Mouse (Mus musculus): Measurements from ENCODE around the gene Grin1. TPM values are rescaled to one million over a fixed set of nuclear protein-coding genes. Genes with fewer than 3 reads are reported as not detected.

Grin1 gene
- polyA plus RNA-seq, 1 experiment from 2014 or later, result not detected

DNA sequence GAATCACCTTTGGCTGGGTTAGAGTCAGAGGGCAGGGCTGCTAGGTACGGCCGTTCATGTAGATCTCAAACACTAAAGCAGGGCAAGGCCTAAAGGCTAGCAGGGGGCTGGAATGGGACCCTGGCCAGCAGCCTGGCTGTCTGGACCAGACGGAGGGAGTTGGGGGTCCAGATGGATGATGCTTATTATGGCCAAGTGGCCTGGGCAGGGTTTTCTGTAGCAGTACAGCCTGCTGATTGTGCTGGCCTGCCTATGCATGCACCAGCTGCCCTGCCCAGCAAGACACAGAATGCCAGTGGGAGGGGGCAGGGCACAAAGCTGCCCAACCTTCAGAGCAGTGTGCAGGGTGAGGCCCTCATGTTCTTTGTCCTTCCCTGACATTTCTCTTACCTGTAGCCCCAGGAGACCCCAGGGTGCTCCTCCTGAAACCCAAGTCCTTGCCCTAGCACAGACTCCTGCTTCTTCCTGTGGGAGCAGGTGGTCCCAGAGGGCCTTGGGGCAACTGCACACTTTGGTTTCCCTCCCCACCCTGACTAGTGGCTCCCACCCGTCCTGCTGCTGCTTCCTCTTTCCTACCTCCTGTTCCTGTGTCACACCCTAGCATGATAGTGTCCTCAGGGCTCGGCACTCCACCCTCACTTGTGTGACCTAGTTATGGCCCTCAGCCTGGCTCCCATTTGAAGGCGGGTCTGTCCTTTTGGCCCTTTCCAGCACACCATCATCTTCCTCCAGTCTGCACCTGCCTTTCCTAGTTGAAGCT lies 52.9 kb downstream of the Grin1 start:
- H3K27me3 ChIP-seq (ENCODE audit: control insufficient read depth, insufficient read depth, low read length), result peaks cover 8% of the 10 kb centered on the region
- H3K4me3 ChIP-seq (ENCODE audit: low read length), result no peak overlapping the region
- peak overlapping the region; percentile 45; the same call in 1 of the 2 replicates for H3K9ac ChIP-seq (ENCODE audit: low read length)
- ATAC-seq (replicated peaks; ENCODE audit: extremely low read depth, insufficient read depth, low FRiP score), result no peak
- H3K4me2 ChIP-seq (ENCODE audit: low read depth, low read length), result peak overlapping the region; percentile 17; the same call in 1 of the 2 replicates
- WGBS, result 51% methylated on average over 6 of the region's 6 CpGs
- H3K4me1 ChIP-seq (ENCODE audit: control insufficient read depth, insufficient read depth, low read length), result peaks cover 37% of the 10 kb centered on the region
- H3K36me3 ChIP-seq (ENCODE audit: control insufficient read depth, insufficient read depth), result peaks cover 11% of the 10 kb centered on the region; the same call in 1 of the 2 replicates
- H3K9me3 ChIP-seq (replicated peaks; ENCODE audit: control insufficient read depth, low read length), result no peaks in the 10 kb centered on the region
- no peak overlapping the region for H3K27ac ChIP-seq (ENCODE audit: low read length)

DNA sequence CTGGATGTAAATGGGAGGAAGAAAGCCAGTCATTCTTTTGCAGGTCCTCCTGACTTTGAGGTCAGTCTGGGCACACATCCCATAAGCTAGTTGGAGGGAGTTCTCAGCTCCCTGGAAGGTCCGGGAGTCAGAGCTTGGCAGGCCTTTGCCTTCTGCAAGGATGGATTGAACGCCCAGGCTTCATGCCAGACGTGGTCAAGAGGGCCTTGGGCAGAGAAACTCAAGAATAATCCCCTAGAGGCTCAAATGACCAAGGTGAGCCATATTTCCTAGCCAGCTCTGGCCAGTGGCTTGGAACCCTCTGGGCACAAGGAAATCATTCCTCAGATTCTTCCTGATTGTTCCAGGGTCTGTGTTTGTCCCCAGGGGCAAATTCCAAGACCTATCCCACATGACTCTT lies 54.1 kb downstream of the Grin1 start:
- Histone ChIP-seq H3K9ac (ENCODE audit: low read length) (no peak overlapping the region), H3K27ac (ENCODE audit: low read length) (no peak overlapping the region), H3K9me3 (replicated peaks; ENCODE audit: control insufficient read depth, low read length) (no peaks in the 10 kb centered on the region), H3K4me2 (ENCODE audit: low read depth, low read length) (no peak overlapping the region), H3K36me3 (ENCODE audit: control insufficient read depth, insufficient read depth) (0 out of 2 replicates have a peak, but pooled peaks cover 4% of the 10 kb centered on the region), H3K4me3 (ENCODE audit: low read length) (no peak overlapping the region), H3K27me3 (ENCODE audit: control insufficient read depth, insufficient read depth, low read length) (peaks cover 8% of the 10 kb centered on the region), H3K4me1 (ENCODE audit: control insufficient read depth, insufficient read depth, low read length) (peaks cover 34% of the 10 kb centered on the region)
- WGBS, result 59% methylated on average over 3 of the region's 3 CpGs
- no peak for ATAC-seq (replicated peaks; ENCODE audit: extremely low read depth, insufficient read depth, low FRiP score)

DNA sequence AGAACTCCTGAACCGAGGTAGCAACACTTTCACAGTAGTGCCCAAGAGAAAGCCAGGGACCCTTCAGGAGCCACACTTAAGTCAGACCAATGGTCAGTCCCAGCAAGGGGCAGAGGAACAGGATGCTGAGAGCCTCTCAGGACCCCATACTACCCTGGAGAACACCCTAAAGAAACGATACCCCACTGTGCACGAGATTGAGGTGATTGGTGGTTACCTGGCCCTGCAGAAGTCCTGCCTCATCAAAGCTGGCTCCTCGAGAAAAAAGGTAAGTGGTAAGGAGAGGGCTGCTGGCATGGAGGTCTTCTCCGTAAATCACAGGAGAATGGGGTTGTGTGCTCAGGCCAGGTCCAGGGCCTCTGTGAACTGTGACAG lies 54.7 kb downstream of the Grin1 start:
- Histone ChIP-seq H3K27ac (ENCODE audit: low read length) (no peak overlapping the region), H3K4me1 (ENCODE audit: control insufficient read depth, insufficient read depth, low read length) (peaks cover 34% of the 10 kb centered on the region), H3K9me3 (replicated peaks; ENCODE audit: control insufficient read depth, low read length) (no peaks in the 10 kb centered on the region), H3K36me3 (ENCODE audit: control insufficient read depth, insufficient read depth) (no peaks in the 10 kb centered on the region), H3K4me2 (ENCODE audit: low read depth, low read length) (no peak overlapping the region), H3K9ac (ENCODE audit: low read length) (no peak overlapping the region), H3K4me3 (ENCODE audit: low read length) (no peak overlapping the region), H3K27me3 (ENCODE audit: control insufficient read depth, insufficient read depth, low read length) (peaks cover 8% of the 10 kb centered on the region)
- ATAC-seq (replicated peaks; ENCODE audit: extremely low read depth, insufficient read depth, low FRiP score), result no peak
- 66% methylated on average over 5 of the region's 5 CpGs for WGBS

DNA sequence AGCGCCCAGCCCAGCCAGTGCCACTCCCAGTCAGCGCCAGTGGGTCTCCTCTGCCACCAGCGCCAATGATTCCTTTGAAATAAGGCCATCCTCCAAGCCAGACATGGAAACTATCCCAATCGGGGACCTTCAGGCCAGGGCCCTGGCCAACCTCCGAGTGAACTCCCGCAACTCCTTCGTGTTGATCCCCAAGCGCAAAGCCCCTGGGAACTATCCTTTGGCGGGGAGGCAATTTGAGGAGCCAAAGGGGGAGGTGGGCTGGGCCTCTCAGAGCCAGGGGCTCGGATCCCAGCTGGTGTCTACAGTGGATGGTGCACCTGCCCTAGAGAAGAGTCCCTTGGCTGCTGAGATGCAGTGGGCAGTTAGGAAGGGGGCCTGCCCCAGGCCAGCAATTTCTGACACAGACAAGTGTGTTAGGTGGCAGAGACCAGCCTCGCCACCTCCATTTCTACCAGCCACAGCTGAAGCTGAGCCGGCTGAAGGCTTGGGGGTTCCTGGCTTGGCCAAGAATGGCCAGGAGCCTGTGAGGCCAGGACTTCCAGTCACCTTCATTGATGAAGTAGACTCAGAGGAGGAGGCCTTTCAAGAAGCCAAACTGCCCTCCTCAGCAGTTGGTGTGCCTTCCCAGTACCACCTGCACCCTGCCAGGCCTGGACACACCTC lies 55.2 kb downstream of the Grin1 start:
- Histone ChIP-seq H3K9me3 (replicated peaks; ENCODE audit: control insufficient read depth, low read length) (no peaks in the 10 kb centered on the region), H3K27ac (ENCODE audit: low read length) (no peak overlapping the region), H3K4me3 (ENCODE audit: low read length) (peak overlapping the region; percentile 86), H3K4me1 (ENCODE audit: control insufficient read depth, insufficient read depth, low read length) (peaks cover 34% of the 10 kb centered on the region), H3K9ac (ENCODE audit: low read length) (peak overlapping the region; percentile 78), H3K27me3 (ENCODE audit: control insufficient read depth, insufficient read depth, low read length) (peaks cover 8% of the 10 kb centered on the region), H3K4me2 (ENCODE audit: low read depth, low read length) (peak overlapping the region; percentile 94), H3K36me3 (ENCODE audit: control insufficient read depth, insufficient read depth) (no peaks in the 10 kb centered on the region)
- WGBS, result 25% methylated on average over 12 of the region's 12 CpGs
- no peak for ATAC-seq (replicated peaks; ENCODE audit: extremely low read depth, insufficient read depth, low FRiP score)

DNA sequence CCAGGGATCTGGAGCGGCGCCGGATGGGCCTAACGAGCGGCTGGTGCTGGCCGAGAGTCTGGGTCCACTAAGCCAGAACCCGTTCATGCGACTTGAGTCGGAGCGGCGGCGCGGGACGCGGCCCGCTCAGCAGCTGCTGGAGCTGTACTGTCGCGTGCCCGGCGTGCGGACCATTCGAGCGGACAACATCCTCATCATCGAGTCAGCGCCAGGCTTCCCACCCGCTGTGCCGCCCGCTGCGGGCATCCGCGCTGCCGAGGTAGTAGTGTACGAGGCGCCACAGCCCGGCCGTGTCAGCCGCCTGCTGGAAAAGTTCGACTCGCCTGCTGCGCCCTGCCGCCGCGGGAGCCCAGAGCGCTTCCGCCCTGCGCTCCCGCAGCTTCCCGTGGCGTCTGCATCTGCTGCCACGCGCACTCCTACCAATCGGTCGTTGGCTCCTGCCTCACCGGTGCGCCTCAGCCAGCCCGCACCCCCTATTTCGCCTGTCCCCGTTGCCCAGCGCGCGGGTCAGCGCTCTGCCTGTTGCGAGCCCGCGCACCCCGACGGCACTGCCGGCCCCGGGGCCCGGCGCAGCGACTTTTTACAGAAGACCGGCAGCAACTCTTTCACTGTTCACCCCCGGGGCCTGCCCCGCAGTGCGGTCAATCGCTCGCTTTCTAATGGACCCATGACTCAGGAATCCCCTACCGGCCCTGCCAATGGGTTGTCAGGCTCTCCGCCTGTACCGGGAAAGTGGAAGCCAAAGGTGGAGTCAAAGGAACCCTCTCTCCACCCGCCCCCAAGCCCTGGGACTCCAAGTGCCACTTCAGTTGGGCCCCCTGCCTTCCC lies 56.0 kb downstream of the Grin1 start:
- Histone ChIP-seq H3K4me3 (ENCODE audit: low read length) (peak overlapping the region; percentile 86), H3K27ac (ENCODE audit: low read length) (no peak overlapping the region), H3K27me3 (ENCODE audit: control insufficient read depth, insufficient read depth, low read length) (peaks cover 8% of the 10 kb centered on the region), H3K36me3 (ENCODE audit: control insufficient read depth, insufficient read depth) (no peaks in the 10 kb centered on the region), H3K9ac (ENCODE audit: low read length) (peak overlapping the region; percentile 78), H3K4me2 (ENCODE audit: low read depth, low read length) (peak overlapping the region; percentile 94), H3K4me1 (ENCODE audit: control insufficient read depth, insufficient read depth, low read length) (peaks cover 34% of the 10 kb centered on the region), H3K9me3 (replicated peaks; ENCODE audit: control insufficient read depth, low read length) (no peaks in the 10 kb centered on the region)
- peak; percentile 8; the same call in 1 of the 2 replicates for ATAC-seq (replicated peaks; ENCODE audit: extremely low read depth, insufficient read depth, low FRiP score)
- under 1% methylated on average over 78 of the region's 82 CpGs for WGBS

DNA sequence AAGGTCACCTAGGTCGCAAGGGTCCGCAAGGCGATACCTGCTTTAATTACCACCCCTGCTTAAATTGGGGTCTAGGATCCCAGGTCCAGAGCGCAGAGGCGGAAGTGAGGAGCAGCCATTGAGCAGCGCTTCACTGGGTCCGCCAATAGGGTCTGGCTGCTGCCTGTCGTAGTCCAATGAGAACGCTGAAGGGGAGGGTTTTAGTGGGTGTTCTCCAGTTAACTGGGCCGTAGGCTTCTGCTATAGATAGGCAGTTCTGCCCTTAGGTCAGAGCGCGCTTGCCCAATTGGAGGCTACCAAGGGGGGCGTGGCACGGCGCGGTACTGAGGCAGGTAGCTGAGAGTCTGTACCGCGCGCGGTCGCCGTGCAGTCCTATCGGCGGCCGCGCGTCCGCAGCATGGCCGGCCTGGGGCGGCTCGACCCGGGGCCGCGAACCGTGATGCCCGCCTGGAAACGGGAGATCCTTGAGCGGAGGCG lies 56.7 kb downstream of the Grin1 start, which contains the start of gene Tprn:
Gene Tprn, plus strand, starts transcription at position 328 of the 477 bp plus-strand sequence.
- Histone ChIP-seq H3K9ac (ENCODE audit: low read length) (peak within 1 kb of the TSS; percentile 78), H3K27me3 (ENCODE audit: control insufficient read depth, insufficient read depth, low read length) (peaks cover 8% of the 10 kb centered on the region), H3K4me1 (ENCODE audit: control insufficient read depth, insufficient read depth, low read length) (peaks cover 30% of the 10 kb centered on the region), H3K36me3 (ENCODE audit: control insufficient read depth, insufficient read depth) (no peaks in the 10 kb centered on the region), H3K4me3 (ENCODE audit: low read length) (peak within 1 kb of the TSS; percentile 86), H3K9me3 (replicated peaks; ENCODE audit: control insufficient read depth, low read length) (no peaks in the 10 kb centered on the region), H3K27ac (ENCODE audit: low read length) (peak within 1 kb of the TSS; percentile 26; the same call in 1 of the 2 replicates), H3K4me2 (ENCODE audit: low read depth, low read length) (peak within 1 kb of the TSS; percentile 94)
- peak; percentile 99 for ATAC-seq (replicated peaks; ENCODE audit: extremely low read depth, insufficient read depth, low FRiP score)
- WGBS, result under 1% methylated on average over 39 of the region's 39 CpGs

DNA sequence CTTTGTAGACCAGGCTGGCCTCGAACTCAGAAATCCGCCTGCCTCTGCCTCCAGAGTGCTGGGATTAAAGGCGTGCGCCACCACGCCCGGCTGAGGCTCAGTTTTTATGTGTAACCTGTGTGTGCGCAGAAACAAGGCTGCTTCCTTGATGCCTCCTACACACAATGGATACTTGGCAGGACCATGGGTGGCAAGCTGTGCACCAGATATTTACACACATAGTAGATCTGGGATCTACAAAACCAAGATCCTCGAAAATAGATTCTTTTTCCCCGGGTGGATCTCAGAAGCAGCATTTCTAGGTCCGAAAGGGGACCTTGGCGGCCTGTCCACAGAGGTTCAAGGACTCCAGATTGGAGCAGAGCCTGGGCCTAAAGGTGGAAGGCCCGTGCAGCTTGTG lies 57.1 kb downstream of the Grin1 start:
- H3K4me2 ChIP-seq (ENCODE audit: low read depth, low read length), result peak overlapping the region; percentile 94
- no peak for ATAC-seq (replicated peaks; ENCODE audit: extremely low read depth, insufficient read depth, low FRiP score)
- H3K27me3 ChIP-seq (ENCODE audit: control insufficient read depth, insufficient read depth, low read length), result peaks cover 8% of the 10 kb centered on the region
- peaks cover 26% of the 10 kb centered on the region for H3K4me1 ChIP-seq (ENCODE audit: control insufficient read depth, insufficient read depth, low read length)
- WGBS, result 46% methylated on average over 12 of the region's 12 CpGs
- peak overlapping the region; percentile 26; the same call in 1 of the 2 replicates for H3K27ac ChIP-seq (ENCODE audit: low read length)
- H3K4me3 ChIP-seq (ENCODE audit: low read length), result peak overlapping the region; percentile 86
- H3K36me3 ChIP-seq (ENCODE audit: control insufficient read depth, insufficient read depth), result no peaks in the 10 kb centered on the region
- H3K9me3 ChIP-seq (replicated peaks; ENCODE audit: control insufficient read depth, low read length), result no peaks in the 10 kb centered on the region
- H3K9ac ChIP-seq (ENCODE audit: low read length), result peak overlapping the region; percentile 56

DNA sequence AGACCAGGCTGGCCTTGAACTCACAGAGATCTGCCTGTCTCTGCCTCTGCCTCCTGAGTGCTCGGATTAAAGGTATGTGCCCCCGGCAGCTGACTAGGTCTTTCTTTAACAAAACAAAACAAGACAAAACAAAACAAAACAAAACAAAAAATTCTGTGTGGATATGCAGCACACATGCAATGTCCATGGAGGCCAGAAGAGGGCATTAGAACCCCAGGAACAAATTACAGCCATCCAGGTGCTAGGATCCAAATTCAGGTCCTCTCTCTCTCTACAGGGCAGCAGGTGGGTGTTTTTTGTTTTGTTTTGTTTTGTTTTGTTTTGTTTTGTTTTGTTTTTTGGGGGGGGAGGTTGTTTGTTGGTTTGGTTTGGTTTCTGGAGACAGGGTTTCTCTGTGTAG lies 60.1 kb downstream of the Grin1 start:
- peaks cover 5% of the 10 kb centered on the region for H3K27me3 ChIP-seq (ENCODE audit: control insufficient read depth, insufficient read depth, low read length)
- peaks cover 19% of the 10 kb centered on the region for H3K4me1 ChIP-seq (ENCODE audit: control insufficient read depth, insufficient read depth, low read length)
- H3K9ac ChIP-seq (ENCODE audit: low read length), result no peak overlapping the region
- H3K27ac ChIP-seq (ENCODE audit: low read length), result no peak overlapping the region
- no peaks in the 10 kb centered on the region for H3K36me3 ChIP-seq (ENCODE audit: control insufficient read depth, insufficient read depth)
- no peaks in the 10 kb centered on the region for H3K9me3 ChIP-seq (replicated peaks; ENCODE audit: control insufficient read depth, low read length)
- no peak for ATAC-seq (replicated peaks; ENCODE audit: extremely low read depth, insufficient read depth, low FRiP score)
- no peak overlapping the region for H3K4me2 ChIP-seq (ENCODE audit: low read depth, low read length)
- WGBS, result 64% methylated on average over 2 of the region's 2 CpGs
- no peak overlapping the region for H3K4me3 ChIP-seq (ENCODE audit: low read length)

All from heart, embryonic 16.5 days (tissue).